Mouse (Mus musculus) brain, embryonic 18.5 days (tissue): ENCODE measurements around the gene Dennd5a.

Experiments
- DNase-seq: peaks from one replicate; pipeline ENCODE4 v3.0.0-alpha.2; 2012; ENCODE audit warnings: low read depth, low spot score

Dennd5a gene

DNA sequence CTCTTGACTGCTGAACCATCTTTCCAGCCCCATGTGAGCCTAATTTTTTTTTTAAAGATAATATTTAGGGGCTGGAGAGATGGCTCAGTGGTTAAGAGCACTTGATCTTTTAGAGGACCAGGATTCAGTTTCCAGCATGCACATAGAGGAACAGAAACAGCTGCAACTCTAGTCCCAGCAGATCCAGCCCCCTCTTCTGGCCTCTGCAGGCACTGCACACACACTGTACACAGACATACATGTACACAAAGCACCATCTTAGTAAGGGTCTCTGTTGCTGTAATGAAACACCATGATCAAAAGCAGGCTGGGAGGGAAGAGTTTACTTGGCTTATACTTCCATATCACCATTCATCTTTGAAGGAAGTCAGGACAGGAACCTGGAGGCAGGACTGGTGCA is 5.4 kb upstream of the Dennd5a start:
- DNase-seq, result no peak

DNA sequence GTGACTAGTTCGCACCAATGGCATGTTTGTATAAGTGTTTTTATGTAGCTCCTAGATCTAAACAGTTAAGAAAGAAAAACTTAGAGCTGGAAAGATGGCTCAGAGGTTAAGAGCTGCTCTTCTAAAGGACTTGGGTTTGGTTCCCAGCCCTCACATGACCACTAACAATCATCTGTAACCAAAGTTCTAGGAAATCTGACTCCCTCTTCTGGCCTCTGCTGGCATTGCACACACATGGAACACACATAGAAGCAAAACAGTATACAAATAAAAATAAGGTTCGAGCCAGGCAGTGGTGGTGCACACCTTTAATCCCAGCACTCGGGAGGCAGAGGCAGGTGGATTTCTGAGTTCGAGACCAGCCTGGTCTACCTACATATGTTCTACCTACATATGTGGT is 3.4 kb upstream of the Dennd5a start:
- DNase-seq, result no peak

DNA sequence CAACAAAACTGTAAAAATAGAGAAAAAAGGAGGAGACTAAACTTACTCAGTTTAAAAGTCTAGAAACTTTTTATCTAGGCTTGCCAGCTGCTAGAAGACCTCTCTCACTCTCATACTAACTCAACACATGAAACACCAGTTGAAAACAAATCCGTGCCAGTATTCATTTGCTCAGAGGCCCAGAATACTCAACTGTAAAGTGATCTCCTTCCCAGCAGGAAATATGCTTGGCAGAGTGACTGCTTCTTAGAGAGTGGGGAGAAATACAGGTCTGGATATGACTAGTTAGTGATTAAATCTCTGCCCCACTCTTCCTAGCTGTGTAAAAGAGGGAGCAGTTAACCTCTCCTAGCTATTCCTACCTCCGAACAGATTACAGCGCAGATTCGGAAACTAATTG is 2.3 kb upstream of the Dennd5a start:
- DNase-seq, result no peak

DNA sequence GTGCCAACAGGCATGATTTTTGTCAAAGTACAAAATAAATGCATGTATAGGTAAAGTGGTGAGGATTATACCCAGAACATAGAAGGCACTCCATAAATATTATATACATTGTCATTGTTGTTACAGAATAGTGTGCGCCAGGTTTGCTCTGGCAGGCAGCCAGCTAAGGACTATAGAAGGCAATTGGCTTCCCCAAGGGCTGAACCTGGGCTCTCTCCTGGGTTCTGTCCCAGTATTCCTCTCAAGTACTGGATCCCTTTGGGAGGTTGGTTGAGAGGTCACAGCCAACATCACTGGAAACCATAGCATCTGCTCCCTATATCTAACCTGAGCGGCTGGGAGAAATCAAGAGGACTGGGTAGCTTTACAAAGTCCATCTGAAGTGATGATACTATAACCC is 1.3 kb upstream of the Dennd5a start:
- no peak for DNase-seq

DNA sequence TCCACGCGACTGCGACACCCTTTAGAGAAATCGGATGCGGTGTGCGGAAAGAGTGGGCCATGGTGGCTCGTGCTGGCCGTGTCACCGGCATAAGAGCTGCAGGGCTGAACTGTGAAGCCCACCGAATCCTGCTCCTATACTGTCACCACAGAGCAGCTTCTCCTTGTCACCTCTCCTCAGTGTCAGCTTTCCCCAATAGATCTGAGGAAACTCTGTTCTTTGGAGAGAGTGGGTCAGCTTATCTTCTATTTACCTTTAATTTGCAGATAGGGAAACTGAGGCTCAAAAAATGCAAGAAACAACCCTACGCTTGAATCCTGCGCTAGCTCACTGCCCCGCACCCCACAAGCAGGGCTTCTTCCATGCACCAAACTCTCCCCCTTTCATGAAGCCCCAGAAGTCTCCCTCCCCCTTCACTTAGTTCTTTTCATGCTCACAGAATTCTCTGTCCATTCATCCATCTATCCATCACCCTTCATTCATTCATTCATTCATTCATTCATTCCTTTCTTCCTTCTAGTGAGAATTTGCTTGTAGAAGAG is 414 bp upstream of the Dennd5a start:
- no peak for DNase-seq

DNA sequence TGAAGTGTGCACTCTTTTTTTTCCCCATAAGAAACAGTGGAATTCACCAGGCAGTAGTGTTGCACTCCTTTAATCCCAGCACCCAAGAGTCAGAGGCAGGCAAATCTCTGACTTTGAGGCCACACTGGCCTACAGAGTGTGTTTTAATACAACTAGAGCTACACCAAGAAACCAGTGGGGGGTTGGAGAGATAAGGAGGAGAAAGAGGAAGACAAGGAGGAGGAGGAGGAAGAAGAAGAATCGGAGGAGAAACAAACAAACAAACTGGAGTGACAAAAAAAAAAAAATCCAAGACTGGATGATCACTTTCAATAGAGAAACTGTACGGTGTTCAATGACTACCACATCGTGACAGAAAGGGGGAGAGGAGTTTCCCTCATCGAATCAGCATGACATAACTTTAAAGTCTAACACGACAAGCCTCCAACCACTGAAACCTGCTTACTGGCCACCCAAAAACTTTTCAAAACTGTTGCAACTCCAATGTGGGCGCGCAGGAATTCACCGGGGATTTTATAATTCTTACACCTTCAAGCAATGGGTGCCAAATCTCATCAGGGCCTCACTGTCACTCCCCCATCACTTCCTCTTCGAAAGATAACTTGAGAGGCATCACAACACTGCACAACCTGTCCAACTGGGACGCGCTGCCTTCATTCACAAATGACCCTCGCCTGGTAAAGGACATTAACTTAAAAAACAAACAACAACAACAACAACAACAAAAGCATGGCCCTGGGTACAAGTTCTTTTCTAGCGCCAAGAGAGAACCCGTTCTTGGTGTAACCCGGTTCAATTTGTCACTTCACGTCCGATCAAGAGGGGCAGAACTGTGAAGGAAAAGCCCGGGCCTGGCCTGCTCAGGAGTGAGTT is 1.2 kb downstream of the Dennd5a start:
- no peak for DNase-seq

DNA sequence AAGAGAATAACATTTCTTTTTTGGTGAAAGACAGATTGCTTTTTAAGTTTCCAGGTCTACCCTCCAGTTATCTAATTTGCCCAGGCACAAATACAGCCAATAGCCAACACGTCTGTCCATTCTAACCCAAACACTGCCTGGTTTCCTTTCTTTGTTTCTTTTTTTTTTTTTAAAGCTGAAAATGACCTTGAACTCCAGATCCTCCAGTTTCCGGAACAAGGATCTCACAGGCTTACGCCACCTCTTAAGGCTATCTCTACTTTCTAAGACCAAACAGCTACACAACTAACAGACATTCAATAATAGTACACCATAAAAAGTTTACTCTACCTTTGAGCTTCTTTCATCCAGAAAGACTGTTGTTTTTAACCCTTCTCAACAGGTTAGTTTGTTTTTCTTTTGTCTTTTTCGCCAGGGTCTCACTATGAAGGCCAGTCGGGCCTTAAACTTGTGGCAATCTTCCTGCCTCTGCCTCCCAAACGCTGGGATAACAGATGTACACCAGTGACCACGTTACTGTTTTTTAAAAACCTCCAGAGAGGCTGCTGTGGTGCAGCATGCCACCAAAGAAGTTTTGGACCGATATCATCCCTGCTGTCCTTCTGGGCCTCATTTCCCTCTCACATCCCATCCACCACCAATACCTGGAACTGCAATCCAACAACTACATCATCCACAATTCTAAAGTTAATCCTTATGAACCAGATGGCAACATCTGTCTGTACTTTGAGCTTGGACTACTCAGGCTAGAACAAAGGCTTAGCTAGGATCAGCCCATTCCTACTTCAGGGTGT is 2.1 kb downstream of the Dennd5a start:
- DNase-seq, result no peak

DNA sequence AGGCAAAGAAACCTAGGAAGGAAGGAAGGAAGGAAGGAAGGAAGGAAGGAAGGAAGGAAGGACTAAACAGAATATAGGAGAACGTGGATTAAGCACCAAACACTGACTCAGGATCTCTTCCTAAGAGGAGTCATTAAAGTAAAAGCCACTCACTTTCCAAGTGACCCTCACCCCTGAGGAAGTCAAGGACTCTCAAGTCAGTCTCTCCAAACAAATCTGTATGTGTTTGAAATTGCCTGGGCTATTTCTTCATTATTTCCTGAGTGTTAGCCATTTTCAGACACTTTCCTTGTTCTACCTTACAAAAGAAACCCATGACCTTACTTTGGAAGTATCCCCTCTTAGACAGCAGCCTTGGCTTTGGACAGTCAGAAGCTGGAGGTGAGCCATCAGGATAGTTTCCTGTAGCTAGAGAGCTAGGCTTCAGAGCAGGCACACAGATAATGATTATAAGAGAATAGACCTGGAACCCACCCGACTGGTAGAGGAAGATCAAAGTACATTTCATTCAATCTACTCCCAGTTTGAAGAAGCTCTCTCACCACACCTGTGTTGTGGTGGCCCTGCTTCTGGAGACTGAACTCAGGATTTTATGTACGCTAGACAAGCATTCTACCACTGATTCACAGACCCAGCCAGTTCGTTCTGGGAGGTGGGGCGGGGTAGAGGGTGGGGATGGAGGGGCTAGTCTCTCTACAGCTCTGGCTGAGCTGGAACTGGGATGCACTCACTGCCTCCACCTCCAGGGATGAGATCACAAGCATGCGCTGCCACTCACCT is 5.5 kb downstream of the Dennd5a start:
- no peak for DNase-seq

DNA sequence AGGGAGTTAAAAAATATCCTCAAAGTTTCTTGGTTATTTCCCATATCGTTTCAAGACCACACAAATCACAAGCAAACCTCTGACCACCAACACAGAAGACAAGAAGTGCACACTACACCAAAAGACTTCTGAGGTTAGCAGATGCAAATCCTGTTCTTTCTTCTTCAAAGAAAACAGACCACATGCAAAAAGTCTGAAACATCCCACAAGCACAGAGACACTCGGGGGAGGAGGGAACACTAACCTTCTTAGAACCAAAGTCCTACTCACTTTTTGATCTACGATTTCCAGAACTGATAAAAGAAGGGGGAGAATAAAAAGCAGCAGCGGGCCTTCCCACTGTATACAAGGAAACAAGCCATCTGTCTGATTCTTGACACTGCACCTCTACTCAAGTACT is 9.0 kb downstream of the Dennd5a start:
- no peak for DNase-seq

DNA sequence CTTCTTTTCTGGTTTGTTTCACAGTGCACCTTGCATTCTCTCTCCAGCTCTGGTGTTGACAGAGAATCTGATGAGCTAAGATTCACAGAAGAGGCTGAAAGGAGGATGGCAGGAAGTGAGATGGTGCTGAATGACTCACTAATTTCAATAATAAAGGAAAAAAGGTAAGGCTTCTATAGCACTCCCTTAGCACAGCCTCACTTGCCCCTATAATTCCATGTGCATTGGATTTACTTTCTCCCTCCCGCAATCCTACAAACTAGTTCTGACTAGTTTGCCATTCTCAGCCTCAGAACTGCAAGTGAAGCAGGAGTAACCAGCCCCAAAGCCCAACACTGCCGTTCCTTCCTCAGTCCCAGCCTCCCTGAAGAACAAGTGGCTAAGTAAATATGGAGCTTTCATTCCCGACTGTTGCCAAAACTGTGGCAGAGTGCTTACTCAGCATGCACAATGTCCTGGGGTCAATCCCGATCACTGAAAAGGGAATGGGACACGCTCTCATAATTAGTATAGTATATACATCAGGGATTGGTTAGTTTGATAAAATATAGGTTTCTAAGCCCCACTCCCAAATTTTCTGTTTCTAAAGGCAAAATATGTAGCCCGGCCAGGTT is 15.7 kb downstream of the Dennd5a start:
- DNase-seq, result no peak

DNA sequence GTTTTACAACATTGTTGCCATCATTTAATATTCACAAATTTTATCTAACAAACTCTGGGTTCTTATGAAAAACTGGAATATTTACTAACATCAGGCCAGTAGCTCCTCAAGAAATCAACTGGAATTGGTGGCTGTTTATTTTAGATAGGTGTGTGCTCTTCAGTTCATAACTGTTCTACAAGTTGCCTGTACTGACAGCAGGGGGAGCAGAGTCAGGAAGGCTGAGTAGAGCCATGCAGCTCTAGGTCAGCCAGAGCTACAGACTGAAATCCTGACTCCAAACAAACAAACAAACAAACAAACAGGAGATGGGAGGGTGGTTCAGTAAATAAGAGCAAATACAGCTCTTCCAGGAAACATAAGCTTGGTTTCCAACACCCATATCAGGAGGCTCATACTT is 30.6 kb downstream of the Dennd5a start:
- DNase-seq, result no peak

DNA sequence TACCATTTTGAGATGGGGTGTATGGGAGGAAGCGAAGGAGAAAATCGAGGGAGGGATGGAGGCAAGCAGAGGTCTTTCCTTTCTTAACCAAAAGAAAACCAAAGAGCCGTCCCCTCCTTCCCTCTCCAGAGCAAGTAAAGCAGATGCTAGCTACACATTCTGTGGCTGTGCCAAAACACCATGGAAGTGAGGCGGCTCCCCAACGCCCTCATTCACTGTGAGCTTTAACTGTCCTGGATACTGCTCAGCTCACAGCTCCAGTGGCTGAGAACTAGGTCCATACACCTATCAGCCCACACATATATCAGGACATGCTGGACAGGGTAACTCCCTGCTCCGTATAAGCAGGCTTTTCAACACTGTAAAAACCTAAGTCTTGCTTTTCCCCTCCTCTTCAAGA is 31.9 kb downstream of the Dennd5a start:
- no peak for DNase-seq

DNA sequence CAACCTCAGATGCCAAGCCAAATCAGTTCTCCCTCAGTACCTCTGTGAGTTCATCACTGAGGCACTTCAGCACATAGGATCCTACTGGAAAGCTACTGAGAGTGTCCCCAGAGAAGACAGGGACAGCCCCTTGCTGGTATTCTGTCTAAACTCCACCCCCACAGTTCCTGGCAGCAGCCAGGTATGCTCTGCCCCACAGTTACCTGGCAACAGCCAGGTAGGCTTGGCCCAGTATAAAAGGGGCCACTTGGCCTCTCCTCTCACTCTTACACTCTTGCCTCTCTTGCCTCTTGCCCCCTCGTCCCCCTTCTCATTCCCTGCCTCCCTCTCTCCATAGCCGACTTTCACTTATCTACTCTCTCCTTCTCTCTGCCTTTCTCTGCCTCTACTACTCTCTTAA is 35.3 kb downstream of the Dennd5a start:
- no peak for DNase-seq

DNA sequence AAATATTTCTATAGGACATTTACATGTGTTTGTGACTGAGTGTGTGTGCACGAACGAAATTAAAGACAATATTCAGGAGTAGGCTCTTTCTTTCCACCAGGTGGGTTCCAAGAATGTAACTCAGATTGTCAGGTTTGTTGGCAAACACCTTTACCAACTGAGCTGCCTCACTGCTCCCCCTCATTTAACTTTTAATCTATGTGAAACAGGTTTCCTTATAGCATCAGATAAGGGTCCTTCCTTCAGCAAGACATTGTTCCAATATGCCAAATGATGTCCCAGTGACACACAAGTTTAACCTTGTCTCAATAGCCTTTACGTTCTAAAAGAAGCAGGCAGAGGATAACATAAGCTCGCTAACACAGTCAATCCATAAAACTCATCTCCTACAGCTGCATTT is 37.4 kb downstream of the Dennd5a start:
- no peak for DNase-seq

DNA sequence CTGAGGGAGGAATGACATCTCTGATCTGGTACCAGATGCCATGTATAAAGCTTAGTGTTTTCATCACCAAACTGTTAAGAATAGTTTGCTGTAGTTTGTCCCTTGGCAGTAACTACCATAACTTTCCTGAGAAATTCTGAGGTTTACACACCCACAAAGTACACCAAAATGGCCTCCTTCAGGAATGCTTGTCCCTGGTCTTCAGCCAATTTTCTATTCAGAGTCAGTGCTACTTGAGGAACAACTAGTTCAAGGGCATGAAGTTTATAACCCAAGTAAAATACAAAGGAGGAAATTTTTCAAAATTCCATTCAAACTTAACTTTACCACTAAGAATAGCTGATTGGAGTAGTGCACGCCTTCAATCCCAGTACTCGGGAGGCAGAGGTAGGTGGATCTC is 54.1 kb downstream of the Dennd5a start:
- no peak for DNase-seq

DNA sequence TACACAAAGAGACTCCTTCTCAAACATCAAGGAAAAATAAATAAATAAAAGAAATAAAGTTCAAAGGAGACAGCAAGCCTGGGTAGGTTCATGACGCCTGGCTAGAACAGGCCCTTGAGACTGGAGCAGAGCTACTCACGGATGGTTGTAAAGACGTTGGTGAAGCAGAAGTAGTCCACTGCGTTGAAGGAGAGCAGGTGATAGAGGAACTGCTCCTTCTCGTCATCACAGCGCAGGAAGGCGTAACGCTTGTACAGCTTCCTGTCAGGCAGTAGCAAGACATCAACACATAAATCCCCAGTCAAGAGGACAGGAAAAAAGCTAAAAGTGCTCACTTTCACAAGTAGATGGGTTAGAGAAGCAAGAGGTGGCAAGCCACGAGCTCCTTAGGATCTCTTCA is 59.3 kb downstream of the Dennd5a start:
- DNase-seq, result no peak

DNA sequence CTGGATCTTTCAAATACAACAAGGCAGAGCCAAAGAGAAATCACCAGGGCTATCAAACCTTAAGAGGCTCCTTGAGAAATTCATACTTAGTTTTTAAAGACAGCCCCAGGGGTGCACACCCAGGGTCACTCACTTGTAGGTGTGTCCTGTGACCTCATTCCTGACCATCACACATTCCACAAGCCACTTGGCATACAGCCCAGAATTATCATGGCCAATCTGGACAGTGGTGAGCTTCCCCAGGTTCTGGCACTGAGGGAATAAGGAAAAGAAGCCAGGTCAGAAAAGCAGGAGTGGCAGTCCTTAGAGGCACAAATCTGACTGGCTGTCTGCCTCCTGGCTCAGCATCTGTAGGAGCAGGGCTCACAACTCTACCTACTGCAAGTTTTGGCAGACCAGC is 61.4 kb downstream of the Dennd5a start:
- DNase-seq, result no peak

DNA sequence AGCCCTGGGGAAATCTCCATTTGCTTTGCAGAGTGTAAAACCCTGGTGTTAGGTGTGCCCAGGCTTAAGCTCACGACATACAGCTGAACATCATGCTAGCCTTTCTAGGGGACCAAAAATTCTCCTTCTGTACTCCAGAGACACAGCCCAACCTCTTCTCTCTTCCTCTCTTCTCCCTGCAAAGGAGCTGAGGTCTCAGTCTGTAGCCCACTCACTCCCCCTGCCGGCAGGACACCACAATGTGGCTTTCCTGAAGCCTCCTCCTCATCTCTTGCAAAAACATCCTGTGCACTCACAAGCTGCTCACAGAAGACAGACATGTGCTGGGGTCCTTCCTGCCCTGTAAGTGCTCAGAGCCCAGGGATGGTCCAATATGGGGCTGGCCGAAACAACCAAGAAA is 67.7 kb downstream of the Dennd5a start:
- peak; percentile 39 for DNase-seq

DNA sequence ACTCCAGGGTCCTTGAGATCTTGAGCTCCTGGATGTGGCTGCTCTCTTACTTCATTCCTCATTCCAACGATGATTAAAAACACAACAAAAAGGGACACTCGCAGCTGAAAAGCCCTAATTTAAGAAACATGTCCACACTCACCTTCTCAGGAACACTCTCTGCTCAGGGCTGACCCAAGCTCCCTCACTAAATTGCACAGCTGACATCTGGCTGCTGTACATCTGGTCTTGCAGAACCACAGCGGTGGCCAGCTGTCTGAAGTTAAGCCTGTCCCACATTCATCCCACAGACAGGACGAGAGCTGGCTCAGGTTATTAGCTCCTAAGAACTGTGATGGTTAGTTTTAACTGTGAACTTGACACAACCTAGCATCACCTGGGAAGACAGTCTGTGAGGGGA is 68.5 kb downstream of the Dennd5a start:
- no peak for DNase-seq

DNA sequence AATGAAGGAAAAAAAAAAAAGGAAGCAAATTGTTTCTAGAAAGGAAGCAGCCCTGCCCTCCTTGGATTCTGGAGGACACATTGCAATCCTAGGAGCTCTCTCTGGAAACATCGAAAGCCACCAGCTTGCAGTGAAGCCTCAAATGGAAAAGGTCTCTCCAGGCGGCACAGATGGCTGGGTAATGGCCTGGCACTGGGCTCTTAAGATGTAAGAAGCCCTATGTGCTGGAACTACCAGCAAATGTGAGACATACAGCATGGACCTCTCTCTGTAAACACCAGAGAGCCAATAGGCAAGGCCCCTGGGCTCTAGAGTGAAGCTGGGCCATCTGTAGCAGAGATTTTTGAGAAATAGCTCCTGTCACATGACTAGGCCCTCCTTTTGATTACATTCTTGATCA is 70.0 kb downstream of the Dennd5a start:
- no peak for DNase-seq

DNA sequence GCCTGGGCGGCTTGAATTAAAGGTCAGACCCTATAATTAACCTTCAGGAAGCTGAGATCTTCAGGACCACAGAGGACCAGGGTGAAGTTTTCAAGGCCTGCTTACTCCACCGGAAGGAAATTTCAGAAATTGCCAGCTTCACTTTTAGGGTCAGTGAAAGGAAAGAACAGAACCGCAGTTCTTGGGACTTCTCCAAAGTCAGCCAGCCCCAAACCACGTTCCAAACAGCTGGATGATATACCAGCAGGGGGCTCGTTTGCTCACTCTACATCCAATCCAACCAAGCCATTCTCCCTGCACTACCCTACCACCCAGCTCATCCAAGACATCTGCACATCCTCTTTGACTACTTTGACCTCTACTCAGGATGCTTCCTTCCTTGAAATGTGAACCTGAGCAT is 71.0 kb downstream of the Dennd5a start:
- DNase-seq, result no peak

DNA sequence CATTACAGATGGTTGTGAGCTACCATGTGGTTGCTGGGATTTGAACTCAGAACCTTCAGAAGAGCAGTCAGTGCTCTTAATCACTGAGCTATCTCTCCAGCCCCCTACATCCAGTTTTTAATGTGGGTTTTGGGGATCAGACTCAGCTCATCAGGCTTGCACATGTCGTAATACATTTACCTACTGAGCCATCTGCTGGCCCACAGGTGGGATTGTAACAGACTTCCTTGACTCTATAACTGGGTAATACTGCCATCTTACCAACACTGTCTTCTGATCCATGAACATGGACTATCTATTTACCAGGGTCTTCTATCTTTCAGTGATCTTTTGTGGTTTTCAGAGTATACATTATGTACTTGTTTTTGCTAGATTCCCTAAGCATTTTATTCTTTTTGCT is 74.0 kb downstream of the Dennd5a start:
- no peak for DNase-seq
